ENCODE assay signal across 19 mouse cellular contexts in the genomic region with DNA sequence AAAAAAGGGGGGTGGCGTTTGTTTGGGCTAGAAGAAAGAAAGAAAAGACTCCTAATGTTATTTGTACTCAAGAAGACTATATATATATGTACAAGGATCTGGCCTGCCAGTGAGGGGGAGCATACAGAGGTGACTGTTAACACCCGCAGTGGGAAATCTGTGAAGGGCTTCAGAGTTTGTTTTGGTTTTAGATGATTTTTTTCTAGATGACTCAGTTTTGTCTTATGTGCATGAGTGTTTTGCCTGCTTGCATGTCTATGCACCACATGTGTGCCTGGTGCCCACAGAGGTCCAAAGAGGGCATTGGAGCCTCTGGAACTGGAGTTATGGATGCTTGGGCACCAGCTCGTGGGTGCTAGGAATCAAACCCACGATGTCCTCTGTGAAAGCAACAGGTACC. TPM values are rescaled to one million over a fixed set of nuclear protein-coding genes. Genes with fewer than 3 reads are reported as not detected.
DNase-seq lines count a peak whose midpoint lies in the region; ATAC-seq and TF ChIP-seq lines count a peak whose summit lies in the region.
"Had no signal": no experiment of that assay in that cellular context is flagged by ENCODE, and none has a peak within 500 bp of the region (broad histone marks: within the 10 kb centered on the region; RNA-seq: fewer than 3 reads in every experiment).

No protein-coding gene starts in this region.

- TF ChIP-seq EP300 in lung, postnatal 0 days (IDR thresholded peaks at IDR 0.05): no peak

- intact Hi-C loops in heart, postnatal 36 days (cut with DNase I): no loop called here

- H3K4me1 ChIP-seq in heart, embryonic 16.5 days (ENCODE audit: control insufficient read depth, insufficient read depth, low read length): peaks cover 26% of the 10 kb centered on the region
- peaks cover 13% of the 10 kb centered on the region for H3K4me1 ChIP-seq in lung, postnatal 0 days (ENCODE audit: insufficient read depth, low read depth, low read length)
- peaks cover 50% of the 10 kb centered on the region for H3K4me1 ChIP-seq in limb, embryonic 10.5 days
- peaks cover 35% of the 10 kb centered on the region for H3K4me1 ChIP-seq in stomach, embryonic 15.5 days

- H3K4me2 ChIP-seq in heart, embryonic 16.5 days (ENCODE audit: low read depth, low read length): no peak overlapping the region
- H3K4me2 ChIP-seq in lung, postnatal 0 days (replicated peaks; ENCODE audit: low read depth, low read length): no peak overlapping the region
- no peak overlapping the region for H3K4me2 ChIP-seq in stomach, embryonic 15.5 days
- H3K4me2 ChIP-seq: hindbrain, embryonic 12.5 days; neural tube, embryonic 12.5 days had no signal

- no peak overlapping the region for H3K4me3 ChIP-seq in heart, embryonic 16.5 days (ENCODE audit: low read length)
- H3K4me3 ChIP-seq in lung, postnatal 0 days (ENCODE audit: low read depth, low read length): no peak overlapping the region
- H3K4me3 ChIP-seq in limb, embryonic 10.5 days: no peak overlapping the region
- no peak overlapping the region for H3K4me3 ChIP-seq in stomach, embryonic 15.5 days (replicated peaks)
- H3K4me3 ChIP-seq: embryonic facial prominence, embryonic 13.5 days; heart, adult 2 months; hindbrain, embryonic 12.5 days; neural tube, embryonic 12.5 days had no signal

- 79% methylated on average over 4 of the region's 4 CpGs for WGBS in heart, embryonic 16.5 days
- 53% methylated on average over 4 of the region's 4 CpGs for WGBS in lung, postnatal 0 days
- 88% methylated on average over 4 of the region's 4 CpGs for WGBS in limb, embryonic 10.5 days
- WGBS in stomach, embryonic 15.5 days: 64% methylated on average over 4 of the region's 4 CpGs

- no peak overlapping the region for H3K9ac ChIP-seq in heart, embryonic 16.5 days (ENCODE audit: low read length)
- no peak overlapping the region for H3K9ac ChIP-seq in lung, postnatal 0 days (replicated peaks; ENCODE audit: low read depth)
- H3K9ac ChIP-seq in stomach, embryonic 15.5 days: no peak overlapping the region
- H3K9ac ChIP-seq: embryonic facial prominence, embryonic 13.5 days; hindbrain, embryonic 12.5 days; neural tube, embryonic 12.5 days had no signal

- H3K27me3 ChIP-seq in heart, embryonic 16.5 days (ENCODE audit: control insufficient read depth, insufficient read depth, low read length): no peaks in the 10 kb centered on the region
- no peaks in the 10 kb centered on the region for H3K27me3 ChIP-seq in lung, postnatal 0 days (replicated peaks; ENCODE audit: insufficient read depth, low read length)
- no peaks in the 10 kb centered on the region for H3K27me3 ChIP-seq in limb, embryonic 10.5 days (ENCODE audit: low read depth, poor library complexity, severe bottlenecking)
- H3K27me3 ChIP-seq in stomach, embryonic 15.5 days (replicated peaks): no peaks in the 10 kb centered on the region
- H3K27me3 ChIP-seq: embryonic facial prominence, embryonic 13.5 days; neural tube, embryonic 12.5 days had no signal

- no peak for TF ChIP-seq CTCF in lung, postnatal 0 days (IDR thresholded peaks at IDR 0.05)

- 0 out of 2 replicates have a peak, but pooled peaks cover 3% of the 10 kb centered on the region for H3K9me3 ChIP-seq in heart, embryonic 16.5 days (replicated peaks; ENCODE audit: control insufficient read depth, low read length)
- H3K9me3 ChIP-seq in lung, postnatal 0 days (ENCODE audit: low read length): no peaks in the 10 kb centered on the region
- H3K9me3 ChIP-seq in limb, embryonic 10.5 days (replicated peaks): no peaks in the 10 kb centered on the region
- no peaks in the 10 kb centered on the region for H3K9me3 ChIP-seq in stomach, embryonic 15.5 days
- H3K9me3 ChIP-seq: embryonic facial prominence, embryonic 13.5 days; hindbrain, embryonic 12.5 days; midbrain, embryonic 10.5 days had no signal

- peak overlapping the region; percentile 36; the same call in 1 of the 2 replicates for H3K27ac ChIP-seq in heart, embryonic 16.5 days (ENCODE audit: low read length)
- peak overlapping the region; percentile 66 for H3K27ac ChIP-seq in lung, postnatal 0 days (ENCODE audit: low read length)
- 0 out of 2 replicates have a peak overlapping the region, but pooled peaks have one; percentile 20 for H3K27ac ChIP-seq in limb, embryonic 10.5 days
- peak overlapping the region; percentile 78 for H3K27ac ChIP-seq in stomach, embryonic 15.5 days
- H3K27ac ChIP-seq: embryonic facial prominence, embryonic 13.5 days; hindbrain, embryonic 12.5 days; neural tube, embryonic 12.5 days had no signal

- ATAC-seq in heart, embryonic 16.5 days (replicated peaks; ENCODE audit: extremely low read depth, insufficient read depth, low FRiP score): no peak
- no peak for ATAC-seq in lung, postnatal 0 days
- ATAC-seq in stomach, embryonic 15.5 days (ENCODE audit: insufficient read depth, low FRiP score, low read depth): no peak
- ATAC-seq: forebrain, embryonic 16.5 days had no signal

- DNase-seq in heart, postnatal 36 days: no peak
- DNase-seq in lung, postnatal 0 days (ENCODE audit: low spot score): no peak
- no peak for DNase-seq in lung, postnatal 14 days
- DNase-seq in limb, embryonic 10.5 days (ENCODE audit: low spot score): no peak
- DNase-seq in retina, embryonic 14.5 days (ENCODE audit: low spot score): no peak
- no peak for DNase-seq in adrenal gland, adult 2 months
- DNase-seq: cerebellum, adult 9-11 months; heart, adult 2 months; kidney, adult 11 months; left cerebral cortex, postnatal 4 days; lung, postnatal 36 days had no signal

- H3K36me3 ChIP-seq in heart, embryonic 16.5 days (ENCODE audit: control insufficient read depth, insufficient read depth): no peaks in the 10 kb centered on the region
- H3K36me3 ChIP-seq in lung, postnatal 0 days (ENCODE audit: insufficient read depth, low read length): no peaks in the 10 kb centered on the region
- 0 out of 2 replicates have a peak, but pooled peaks cover 3% of the 10 kb centered on the region for H3K36me3 ChIP-seq in limb, embryonic 10.5 days
- no peaks in the 10 kb centered on the region for H3K36me3 ChIP-seq in stomach, embryonic 15.5 days
- H3K36me3 ChIP-seq: embryonic facial prominence, embryonic 13.5 days; hindbrain, embryonic 12.5 days; midbrain, embryonic 10.5 days; neural tube, embryonic 12.5 days had no signal

RNA-seq across cellular contexts. Expression of gene Ephb4, which starts 2.9 kb away (rescaled TPM):
- 32.1 and 36.4 TPM in 2 replicates for polyA plus RNA-seq in heart, embryonic 16.5 days (2015; fragmentation: Nextera tagmentation; extraction: Ambion mirVana)
- 10 to 100 TPM; 55.6 to 64.8 TPM for total RNA-seq in heart, postnatal 36 days (2021)
- polyA plus RNA-seq in lung, postnatal 0 days (2015; fragmentation: Nextera tagmentation; extraction: Ambion mirVana): 30.9 and 33.2 TPM in 2 replicates
- polyA plus RNA-seq in limb, embryonic 10.5 days (2016; fragmentation: Nextera tagmentation; extraction: Ambion mirVana): 66.3 and 81.0 TPM in 2 replicates
- 35.5 and 41.4 TPM in 2 replicates for polyA plus RNA-seq in stomach, embryonic 15.5 days (2015; fragmentation: Nextera tagmentation; extraction: Ambion mirVana)
- 10 to 100 TPM; 44.3 to 68.9 TPM for total RNA-seq in adrenal gland, adult 2 months (2021)
- polyA plus RNA-seq in adrenal gland, adult 2 months (2012; rRNA removed): 54.6 and 59.9 TPM in 2 replicates
- total RNA-seq: monocyte, adult 5-6 weeks had no signal

RNA-seq across cellular contexts. Expression of gene Slc12a9, which starts 13.6 kb away (rescaled TPM):
- polyA plus RNA-seq in heart, embryonic 16.5 days (2015; fragmentation: Nextera tagmentation; extraction: Ambion mirVana): 7.7 and 8.5 TPM in 2 replicates
- 1 to 10 TPM; 2.0 to 3.6 TPM for total RNA-seq in heart, postnatal 36 days (2021)
- 8.2 TPM in 2 replicates for polyA plus RNA-seq in lung, postnatal 0 days (2015; fragmentation: Nextera tagmentation; extraction: Ambion mirVana)
- polyA plus RNA-seq in limb, embryonic 10.5 days (2016; fragmentation: Nextera tagmentation; extraction: Ambion mirVana): 10.4 and 10.6 TPM in 2 replicates
- polyA plus RNA-seq in stomach, embryonic 15.5 days (2015; fragmentation: Nextera tagmentation; extraction: Ambion mirVana): 13.0 and 14.5 TPM in 2 replicates
- 10 to 100 TPM in 1 of 2 experiments, 1 to 10 TPM in 1; 7.3 to 12.4 TPM for total RNA-seq in adrenal gland, adult 2 months (2021)
- 30.4 and 33.0 TPM in 2 replicates for polyA plus RNA-seq in adrenal gland, adult 2 months (2012; rRNA removed)

RNA-seq across cellular contexts. Expression of gene Trip6, which starts 32.8 kb away (rescaled TPM):
- 43.1 and 49.7 TPM in 2 replicates for polyA plus RNA-seq in heart, embryonic 16.5 days (2015; fragmentation: Nextera tagmentation; extraction: Ambion mirVana)
- total RNA-seq in heart, postnatal 36 days (2021): 10 to 100 TPM; 11.1 to 14.3 TPM
- polyA plus RNA-seq in lung, postnatal 0 days (2015; fragmentation: Nextera tagmentation; extraction: Ambion mirVana): 45.8 and 50.1 TPM in 2 replicates
- 73.4 and 75.9 TPM in 2 replicates for polyA plus RNA-seq in limb, embryonic 10.5 days (2016; fragmentation: Nextera tagmentation; extraction: Ambion mirVana)
- polyA plus RNA-seq in stomach, embryonic 15.5 days (2015; fragmentation: Nextera tagmentation; extraction: Ambion mirVana): 73.2 and 73.4 TPM in 2 replicates
- total RNA-seq in adrenal gland, adult 2 months (2021): 10 to 100 TPM; 28.3 to 41.4 TPM
- polyA plus RNA-seq in adrenal gland, adult 2 months (2012; rRNA removed): 108 TPM in 2 replicates

RNA-seq across cellular contexts. Expression of gene Srrt, which starts 39.5 kb away (rescaled TPM):
- 94.5 and 97.0 TPM in 2 replicates for polyA plus RNA-seq in heart, embryonic 16.5 days (2015; fragmentation: Nextera tagmentation; extraction: Ambion mirVana)
- 10 to 100 TPM; 58.3 to 62.6 TPM for total RNA-seq in heart, postnatal 36 days (2021)
- 30.9 and 32.7 TPM in 2 replicates for polyA plus RNA-seq in lung, postnatal 0 days (2015; fragmentation: Nextera tagmentation; extraction: Ambion mirVana)
- polyA plus RNA-seq in limb, embryonic 10.5 days (2016; fragmentation: Nextera tagmentation; extraction: Ambion mirVana): 200 and 201 TPM in 2 replicates
- polyA plus RNA-seq in stomach, embryonic 15.5 days (2015; fragmentation: Nextera tagmentation; extraction: Ambion mirVana): 113 and 122 TPM in 2 replicates
- 100 to 1,000 TPM; 135 to 172 TPM for total RNA-seq in adrenal gland, adult 2 months (2021)
- polyA plus RNA-seq in adrenal gland, adult 2 months (2012; rRNA removed): 138 and 150 TPM in 2 replicates

RNA-seq across cellular contexts. Expression of gene Ufsp1, which starts 52.6 kb away (rescaled TPM):
- 8.5 TPM in 2 replicates for polyA plus RNA-seq in heart, embryonic 16.5 days (2015; fragmentation: Nextera tagmentation; extraction: Ambion mirVana)
- total RNA-seq in heart, postnatal 36 days (2021): 1 to 10 TPM; 8.5 to 9.0 TPM
- polyA plus RNA-seq in lung, postnatal 0 days (2015; fragmentation: Nextera tagmentation; extraction: Ambion mirVana): 4.7 and 7.2 TPM in 2 replicates
- 8.1 and 8.5 TPM in 2 replicates for polyA plus RNA-seq in limb, embryonic 10.5 days (2016; fragmentation: Nextera tagmentation; extraction: Ambion mirVana)
- polyA plus RNA-seq in stomach, embryonic 15.5 days (2015; fragmentation: Nextera tagmentation; extraction: Ambion mirVana): 7.8 and 8.7 TPM in 2 replicates
- total RNA-seq in adrenal gland, adult 2 months (2021): 10 to 100 TPM in 1 of 2 experiments, 1 to 10 TPM in 1; 9.6 to 15.3 TPM
- polyA plus RNA-seq in adrenal gland, adult 2 months (2012; rRNA removed): 29.8 and 37.9 TPM in 2 replicates

Comparison
In these comparisons a context has a peak if more than half of its experiments do, and no peak if none do; other contexts are left out.
1. H3K27ac ChIP-seq: peak in every context shown above with its lines; median percentile 78 in stomach, embryonic 15.5 days; 66 in lung, postnatal 0 days; 36 in heart, embryonic 16.5 days; 20 in limb, embryonic 10.5 days.